Mouse (Mus musculus): ENCODE results near the gene Smg9. TPM values are rescaled to one million over a fixed set of nuclear protein-coding genes. Genes with fewer than 3 reads are reported as not detected.

Gene Smg9
- total and polyA plus RNA-seq, 3 experiments = 54.6 to 95.3 TPM; not detected in 1

DNA sequence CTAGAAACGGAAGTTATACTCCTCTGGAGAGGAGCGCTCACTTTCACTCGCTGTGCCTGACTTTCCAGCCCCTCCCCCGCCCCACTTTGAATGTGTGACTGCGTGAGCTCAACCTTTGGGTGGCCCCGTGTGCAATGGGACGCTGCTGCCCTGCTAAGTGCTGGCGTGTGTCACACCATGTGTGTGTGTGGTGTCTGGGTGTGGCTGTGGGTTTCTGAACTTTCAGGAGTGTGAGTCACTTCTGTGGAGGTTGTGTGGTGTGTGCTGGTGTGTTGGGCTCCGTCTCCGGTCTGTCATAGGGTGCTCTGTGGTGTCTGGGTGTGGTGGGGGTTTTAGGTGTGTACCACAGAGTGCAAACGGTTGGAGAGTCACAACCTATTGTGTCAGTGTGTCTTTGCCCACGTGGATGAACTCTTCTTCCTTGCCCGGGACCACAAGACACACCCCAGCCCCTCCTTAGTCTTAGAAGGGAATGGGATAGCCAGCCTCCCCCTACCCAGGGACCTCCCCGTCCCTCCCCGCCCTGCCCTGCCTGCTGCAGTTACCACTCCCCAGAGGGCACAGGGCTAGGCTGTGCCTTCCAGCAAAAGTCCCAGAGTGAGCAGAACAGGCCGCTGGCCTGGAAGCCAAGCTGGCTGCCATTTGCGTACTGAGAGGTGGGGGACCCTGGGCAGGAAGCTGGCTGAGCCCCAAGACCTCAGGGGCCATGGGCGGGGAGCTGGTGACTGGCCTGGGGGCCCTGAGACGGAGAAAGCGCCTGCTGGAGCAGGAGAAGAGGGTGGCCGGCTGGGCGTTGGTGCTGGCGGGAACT, 29.5 kb upstream of the Smg9 start, which contains the start of gene Kcnn4:
TSS of gene Kcnn4 (plus strand) at position 533 of the 811 bp plus-strand sequence.
- no peak for TF ChIP-seq SMC3 (IDR thresholded peaks at IDR 0.05; ENCODE audit: low read depth, low read length)
- 0 out of 2 replicates have a peak, but pooled peaks have one; percentile 4 for TF ChIP-seq TBP (IDR thresholded peaks at IDR 0.05; ENCODE audit: low read depth, low read length)
- TF ChIP-seq MAX (IDR thresholded peaks at IDR 0.05; ENCODE audit: low read length) = peak; percentile 80
- 0 out of 2 replicates have a peak, but pooled peaks have one; percentile 15 for TF ChIP-seq HCFC1 (IDR thresholded peaks at IDR 0.05; ENCODE audit: low read depth, low read length)
- TF ChIP-seq POLR2A (IDR thresholded peaks at IDR 0.05; ENCODE audit: control insufficient read depth in 1 of 2, insufficient read depth in 1 of 2, low read depth in 1 of 2, low read length in 2 of 2, poor library complexity in 1 of 2) = peak; percentile 67 to 79; a peak in 3 of 4 replicates
- TF ChIP-seq NRF1 (IDR thresholded peaks at IDR 0.05; ENCODE audit: insufficient read depth, low read depth, low read length, poor library complexity, severe bottlenecking) = no peak
- peak; percentile 64; the same call in 1 of the 2 replicates for TF ChIP-seq MAZ (IDR thresholded peaks at IDR 0.05; ENCODE audit: low read depth, low read length)
- no peak for TF ChIP-seq GATA1 (IDR thresholded peaks at IDR 0.05; ENCODE audit: low read depth, low read length)
- TF ChIP-seq POLR2AphosphoS2 (IDR thresholded peaks at IDR 0.05; ENCODE audit: low read length) = peak; percentile 79; the same call in 1 of the 2 replicates
- TF ChIP-seq TAL1 (IDR thresholded peaks at IDR 0.05; ENCODE audit: low read length) = no peak
- TF ChIP-seq EP300 (IDR thresholded peaks at IDR 0.05; ENCODE audit: low read depth in 1 of 2, low read length in 2 of 2) = peak in 1 of 2 experiments; percentile 49; a peak in 1 of 4 replicates
- TF ChIP-seq CHD2 (IDR thresholded peaks at IDR 0.05; ENCODE audit: low read length) = peak; percentile 11; the same call in 1 of the 2 replicates
- peak; percentile 71 for TF ChIP-seq MYC (IDR thresholded peaks at IDR 0.05; ENCODE audit: low read depth, low read length)
- TF ChIP-seq KAT2A (conservative IDR thresholded peaks at IDR 0.05; ENCODE audit: low read depth, low read length) = no peak
- peak; percentile 47 for TF ChIP-seq TCF12 (IDR thresholded peaks at IDR 0.05; ENCODE audit: low read depth, low read length)
- TF ChIP-seq USF1 (IDR thresholded peaks at IDR 0.05; ENCODE audit: low read depth, low read length) = peak; percentile 65
- TF ChIP-seq SIN3A (IDR thresholded peaks at IDR 0.05; ENCODE audit: low read length) = peak; percentile 82
- TF ChIP-seq ZKSCAN1 (IDR thresholded peaks at IDR 0.05; ENCODE audit: low read depth, low read length) = no peak; the same call in 1 of the 2 replicates
- 0 out of 2 replicates have a peak, but pooled peaks have one; percentile 47 for TF ChIP-seq NELFE (IDR thresholded peaks at IDR 0.05; ENCODE audit: low read depth, low read length)
- no peak for TF ChIP-seq CTCF (IDR thresholded peaks at IDR 0.05 in 2 of 3, conservative IDR thresholded peaks at IDR 0.05 in 1 of 3; ENCODE audit: control insufficient read depth in 1 of 3, insufficient read depth in 1 of 3, low read depth in 2 of 3, low read length in 3 of 3, poor library complexity in 1 of 3, severe bottlenecking in 1 of 3)
- TF ChIP-seq ETS1 (IDR thresholded peaks at IDR 0.05; ENCODE audit: low read depth, low read length) = peak; percentile 44
- peak; percentile 95 for TF ChIP-seq MXI1 (IDR thresholded peaks at IDR 0.05; ENCODE audit: low read depth, low read length)
- no peak for TF ChIP-seq ELF1 (IDR thresholded peaks at IDR 0.05; ENCODE audit: low read depth, low read length)
- peak; percentile 86 for DNase-seq (ENCODE audit: low read depth, low spot score)

More for the DNA sequence above, 29.5 kb upstream of the Smg9 start, which contains the start of gene Kcnn4:
- Histone ChIP-seq H3K9me3 (replicated peaks; ENCODE audit: insufficient read depth, low read length) (no peaks in the 10 kb centered on the region), H3K9ac (ENCODE audit: control insufficient read depth, low read depth, low read length, poor library complexity, severe bottlenecking) (peak within 1 kb of the TSS; percentile 95), H3K4me3 (ENCODE audit: control insufficient read depth in 1 of 2, insufficient read depth in 1 of 2, low read depth in 2 of 2, low read length in 2 of 2) (peak within 1 kb of the TSS; percentile 74 to 90), H3K79me2 (ENCODE audit: control insufficient read depth, insufficient read depth, low read length, poor library complexity) (peaks cover 43% of the 10 kb centered on the region), H3K27ac (ENCODE audit: control insufficient read depth, low read depth, low read length) (peak within 1 kb of the TSS; percentile 97), H3K27me3 (ENCODE audit: control insufficient read depth in 1 of 2, insufficient read depth in 2 of 2, low read length in 2 of 2) (no peaks in the 10 kb centered on the region), H3K4me1 (ENCODE audit: control insufficient read depth in 1 of 2, insufficient read depth in 2 of 2, low read length in 2 of 2) (peaks cover 11 to 65% of the 10 kb centered on the region in 2 experiments; a peak in 3 of 4 replicates), H3K36me3 (ENCODE audit: control insufficient read depth in 1 of 2, insufficient read depth in 2 of 2, low read length in 2 of 2) (peaks cover 0 to 16% of the 10 kb centered on the region in 2 experiments; a peak in 3 of 4 replicates)
